Mouse (Mus musculus) left cerebral cortex, adult 8-10 months (tissue): Measurements from ENCODE around the gene Rps10. TPM values are rescaled to one million over a fixed set of nuclear protein-coding genes. Genes with fewer than 3 reads are reported as not detected.
A peak's percentile ranks its signal among the peaks of the same experiment; 100 is the strongest.

ENCODE experiments used
- DNase-seq, 2 experiments: peaks; one replicate each; pipeline ENCODE4 v3.0.0; 2022; ENCODE audit warnings: low spot score in 2 of 2
- total RNA-seq, 4 experiments: library from RNA; stranded (reverse); gene quantifications; 2 replicates each; pipeline ENCODE4 v1.2.4; 2022

Gene Rps10
- total RNA-seq, result 100 to 1,000 TPM; 424 to 529 (median 492) TPM

DNA sequence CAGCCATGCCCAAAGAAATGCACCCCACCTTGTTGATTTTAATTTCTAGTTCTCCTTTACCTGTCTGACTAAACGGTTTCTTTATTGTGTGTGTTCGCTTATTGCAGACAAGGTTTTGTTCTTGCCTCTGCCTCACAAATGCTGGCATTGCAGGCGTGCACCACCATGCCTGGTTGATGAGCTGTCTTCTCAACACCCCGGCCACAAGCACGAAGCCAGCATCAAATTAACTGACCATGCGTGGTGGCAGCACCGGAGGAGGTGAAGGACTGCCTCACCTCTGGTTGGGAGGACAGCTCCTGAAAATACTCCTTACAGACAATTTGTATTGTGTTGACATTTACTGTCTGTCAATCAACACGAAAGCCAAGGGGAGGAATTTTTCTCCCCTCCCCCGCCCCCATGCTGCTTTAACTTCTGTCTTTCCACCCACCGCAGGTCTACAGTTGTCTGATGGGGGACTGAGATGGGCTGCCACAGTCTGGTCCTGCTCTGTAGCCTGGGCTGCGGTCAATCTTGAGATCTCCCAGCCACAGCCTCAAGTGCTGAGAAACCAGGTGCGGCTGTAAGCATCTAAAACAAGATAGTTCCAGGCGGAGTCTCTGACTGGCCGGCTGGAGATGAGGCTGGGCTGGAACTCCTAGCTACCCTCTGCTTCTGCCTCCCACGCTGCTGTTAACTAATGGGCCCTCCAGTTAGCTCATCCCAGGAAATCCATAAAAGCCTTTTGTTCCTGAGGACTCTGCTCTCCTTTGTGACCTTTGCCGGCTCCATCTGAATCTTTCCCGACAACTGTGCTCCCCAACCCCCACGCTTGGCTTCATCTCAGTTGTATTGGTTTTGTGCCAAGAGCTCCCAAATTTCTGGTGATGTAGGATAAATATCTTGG, at the start of gene Rps10:
Gene Rps10 (minus strand): TSS at position 538 of the 889 bp plus-strand sequence.
- no peak for DNase-seq

DNA sequence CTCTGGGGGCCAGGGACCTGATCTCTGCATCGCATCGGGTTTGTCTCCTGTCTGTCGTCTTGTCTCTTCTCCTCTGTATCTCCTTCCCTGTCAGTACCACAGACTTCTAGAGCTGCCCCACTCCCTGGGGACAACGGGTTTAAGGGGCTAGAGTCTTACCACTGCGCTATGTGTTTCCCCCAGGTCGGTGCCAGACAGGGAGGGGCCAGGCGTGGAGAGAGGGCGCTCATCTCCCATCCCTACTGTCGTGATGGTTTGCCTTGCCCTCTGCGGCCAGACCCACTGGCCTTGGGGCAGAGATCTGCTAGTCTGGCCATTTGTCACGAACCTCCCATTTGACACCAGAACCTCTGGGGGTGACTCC, 49.1 kb upstream of the Rps10 start:
- no peak for DNase-seq

DNA sequence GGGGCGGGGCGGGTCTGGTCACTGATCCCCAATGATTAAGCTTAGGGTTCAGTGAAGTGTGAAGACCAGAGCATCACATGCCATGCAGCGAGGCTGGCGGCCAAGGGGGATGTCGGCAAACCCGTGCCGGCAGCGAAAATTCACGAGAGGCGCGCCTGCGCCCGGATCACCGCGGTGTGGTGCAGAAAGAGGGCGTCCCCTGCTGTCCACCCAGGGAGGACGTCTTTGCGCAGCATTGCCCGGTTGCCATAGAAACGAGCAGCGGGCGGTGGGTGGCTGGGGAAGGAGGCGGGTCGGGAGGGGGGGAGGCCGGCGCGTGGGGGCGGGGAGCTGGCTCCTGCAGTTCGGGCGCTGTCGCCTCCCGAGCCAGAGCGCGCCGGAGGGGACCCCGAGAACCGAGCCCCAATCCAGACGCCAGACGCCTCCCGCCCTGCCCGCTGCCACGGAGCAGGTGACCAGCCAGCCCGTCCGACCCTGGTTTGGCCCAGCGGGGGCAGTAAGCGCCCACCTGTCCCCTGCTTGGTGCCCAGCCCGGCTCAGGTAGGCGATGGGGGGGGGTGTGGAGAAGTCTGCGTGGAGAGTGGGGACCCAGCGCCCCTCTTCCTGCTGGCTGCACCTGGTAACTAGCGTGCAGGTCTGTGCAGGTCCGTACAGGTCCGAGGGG, 48.5 kb upstream of the Rps10 start:
- peak; percentile 61 to 82 for DNase-seq

GRCm38 (mm10) chr17:27678924-27679813, 42.7 kb upstream of the Rps10 start:
- DNase-seq, result no peak

DNA sequence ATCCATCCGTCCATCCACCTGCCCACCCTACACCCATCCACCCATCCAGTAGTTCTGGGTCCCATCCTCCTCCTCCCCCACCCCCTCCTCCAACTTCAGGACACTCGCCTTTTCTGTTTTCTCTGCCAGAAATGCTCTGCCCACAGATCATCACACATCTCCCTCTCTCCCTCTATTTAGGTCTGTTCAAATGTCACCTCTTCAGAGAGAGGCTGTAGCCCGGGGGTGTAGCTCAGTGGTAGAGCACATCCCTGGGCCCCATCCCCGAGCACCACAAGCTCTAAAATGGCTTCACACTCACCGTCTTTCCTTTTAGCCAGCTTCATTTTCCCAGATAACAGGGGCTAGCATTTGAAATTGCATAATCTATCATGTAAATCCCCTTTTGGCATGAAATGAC, 41.3 kb upstream of the Rps10 start:
- no peak for DNase-seq

DNA sequence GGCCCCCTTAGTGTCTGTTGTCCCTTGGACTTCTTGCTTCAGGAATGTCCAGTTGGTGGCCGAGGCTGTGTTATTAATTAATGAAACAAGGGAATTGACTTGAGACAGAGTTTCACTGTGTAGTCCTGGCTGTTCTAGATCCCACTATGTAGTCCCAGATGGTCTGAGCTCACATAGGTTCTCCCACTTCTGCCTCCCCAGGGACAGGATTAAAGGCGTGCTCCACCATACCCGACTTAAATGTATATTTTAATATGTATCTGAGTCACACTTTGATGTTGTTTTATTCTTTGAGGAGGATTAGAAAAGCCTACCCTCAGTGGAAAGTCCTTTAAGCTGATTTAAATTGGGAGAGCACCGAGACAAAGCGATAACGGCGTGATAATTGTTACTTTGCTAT, 39.8 kb upstream of the Rps10 start:
- no peak for DNase-seq

- no peak for DNase-seq
These were observed 39.0 kb upstream of the Rps10 start for GRCm38 (mm10) chr17:27675453-27675852.

- DNase-seq, result no peak
These were observed 37.5 kb upstream of the Rps10 start for GRCm38 (mm10) chr17:27673945-27674344.

GRCm38 (mm10) chr17:27671720-27672119, 35.3 kb upstream of the Rps10 start:
- DNase-seq, result no peak

DNA sequence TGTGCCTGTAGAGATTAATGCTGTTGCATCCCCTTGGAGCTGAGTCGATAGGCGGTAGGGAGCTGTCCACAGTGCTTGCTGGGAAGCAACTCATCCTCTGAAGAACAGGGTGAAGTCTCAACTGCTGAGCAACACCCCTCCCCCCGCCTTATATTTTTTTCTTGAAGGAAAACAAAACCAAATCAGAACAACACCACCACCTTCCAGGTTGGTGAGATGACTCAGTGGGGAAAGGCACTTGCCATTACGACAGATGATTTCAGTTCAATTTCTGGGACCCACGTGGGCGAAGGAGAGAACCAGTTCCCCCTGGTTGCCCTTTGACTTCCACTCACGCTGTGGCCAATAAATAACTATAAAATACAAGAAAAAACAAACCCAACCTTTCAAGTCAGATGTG, 22.3 kb upstream of the Rps10 start:
- DNase-seq, result no peak

- no peak for DNase-seq
These were observed 20.7 kb upstream of the Rps10 start for GRCm38 (mm10) chr17:27657123-27657522.

GRCm38 (mm10) chr17:27656414-27656813, 19.9 kb upstream of the Rps10 start:
- DNase-seq, result no peak

GRCm38 (mm10) chr17:27656011-27656399, 19.5 kb upstream of the Rps10 start:
- peak; percentile 64 to 85 for DNase-seq

DNA sequence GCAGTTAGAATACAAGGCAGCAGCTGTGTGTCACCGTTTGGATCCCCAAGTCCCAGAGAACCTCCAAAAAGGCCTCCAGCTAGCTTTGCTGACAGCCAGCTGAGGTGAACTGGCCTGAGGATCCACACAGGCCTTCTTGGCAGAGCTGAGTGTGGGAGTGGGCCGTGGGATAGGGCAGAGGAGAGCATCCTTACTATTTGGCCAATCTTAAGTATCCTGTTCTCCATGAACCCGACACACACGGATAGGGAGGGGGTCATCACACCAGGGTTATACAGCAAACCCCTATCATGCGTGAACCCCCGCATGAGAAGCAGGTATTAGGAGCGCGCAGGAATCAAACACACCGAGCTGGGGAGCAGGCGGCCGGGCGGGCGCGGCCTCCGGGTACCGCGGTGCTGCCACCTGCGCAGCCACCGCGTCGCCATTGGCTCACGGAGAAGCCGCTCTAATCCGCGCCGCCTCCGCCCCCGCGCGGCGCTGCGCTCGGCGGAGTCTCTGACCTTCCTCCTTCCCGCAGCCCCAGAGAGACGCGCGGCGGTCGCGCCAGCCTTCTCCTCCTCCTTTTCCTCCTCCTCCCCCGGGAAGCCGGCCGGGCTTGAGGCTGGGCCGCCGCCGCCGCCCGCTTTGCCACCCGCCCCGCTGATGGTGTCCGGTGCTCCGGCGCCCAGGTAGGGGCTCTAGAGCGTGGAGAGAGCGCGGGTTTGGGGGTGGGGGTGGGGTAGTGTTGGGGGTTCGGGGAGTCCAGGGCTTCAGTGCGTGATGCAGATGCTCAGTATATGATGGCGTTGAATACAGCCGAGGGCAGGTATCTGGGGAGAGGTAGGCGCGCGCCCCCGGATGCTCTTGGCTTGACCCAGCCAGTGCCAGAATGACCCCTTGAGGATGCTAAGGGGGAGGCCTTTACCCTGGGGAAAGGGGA, 18.9 kb upstream of the Rps10 start, which contains the start of gene Pacsin1:
Gene Pacsin1 (plus strand): TSS at position 421 of the 922 bp plus-strand sequence.
- peak; percentile 67 to 82 for DNase-seq

GRCm38 (mm10) chr17:27653253-27653959, 16.9 kb upstream of the Rps10 start:
- no peak for DNase-seq

- no peak for DNase-seq
These were observed 15.7 kb upstream of the Rps10 start for GRCm38 (mm10) chr17:27652046-27652790.

DNA sequence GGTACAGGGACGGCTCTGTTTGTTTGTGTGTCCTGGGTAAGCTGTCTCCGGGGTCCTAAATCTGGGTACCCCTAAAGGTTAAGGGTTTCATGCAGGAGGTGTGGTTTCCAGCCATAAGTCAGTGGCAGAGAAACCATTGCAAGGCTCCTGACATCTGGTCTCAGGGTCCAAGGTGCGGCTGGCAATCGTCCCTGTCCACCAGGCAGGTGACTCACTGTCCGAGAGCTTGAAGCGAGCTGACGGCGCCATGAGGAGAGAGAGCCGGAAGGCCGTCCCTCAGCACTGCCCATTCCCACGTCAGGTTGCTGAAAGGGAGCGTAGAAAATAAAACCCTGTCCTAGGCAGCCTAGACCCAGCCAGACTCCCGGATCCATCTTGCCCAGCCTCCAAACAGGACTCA, 14.1 kb upstream of the Rps10 start:
- no peak for DNase-seq

DNA sequence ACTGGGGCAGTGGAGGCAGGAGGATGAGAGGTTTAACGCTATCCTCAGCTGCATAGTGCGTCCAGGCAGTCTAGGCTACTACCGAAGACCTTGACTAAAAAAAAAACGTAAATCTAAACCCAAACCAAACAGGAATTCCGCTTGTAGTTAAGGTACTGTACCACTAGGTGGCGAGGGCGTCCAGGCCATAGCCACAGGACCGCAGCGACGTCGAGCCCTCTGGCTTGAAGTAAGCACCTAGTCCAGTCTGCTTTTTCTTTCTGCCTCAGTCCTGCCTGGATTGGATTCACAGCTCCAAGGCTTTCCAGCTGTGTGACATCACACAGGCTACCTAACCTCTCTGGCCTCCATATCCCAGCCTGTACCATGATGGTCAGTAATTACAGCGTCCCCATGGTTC, 13.7 kb upstream of the Rps10 start:
- no peak for DNase-seq

GRCm38 (mm10) chr17:27645807-27646206, 9.3 kb upstream of the Rps10 start:
- DNase-seq, result no peak
